Mouse (Mus musculus) testis, adult 2 months (tissue): Measurements from ENCODE around the gene Zfp248. TPM values are rescaled to one million over a fixed set of nuclear protein-coding genes. Genes with fewer than 3 reads are reported as not detected.

Source experiments
- H3K27ac ChIP-seq: fragments of 200-500 bp; 2 replicates; pipeline ENCODE4 v1.5.1; 2012; ENCODE audit warnings: low read depth, low read length; ENCODE audit not compliant: control insufficient read depth, insufficient read depth
- H3K27me3 ChIP-seq: fragments of 200-500 bp; 2 replicates; pipeline ENCODE4 v1.6.1; 2012; ENCODE audit warnings: mild to moderate bottlenecking, low read length, moderate library complexity; ENCODE audit not compliant: control insufficient read depth, insufficient read depth
- H3K36me3 ChIP-seq: fragments of 200-500 bp; 2 replicates; pipeline ENCODE4 v1.6.1; 2012; ENCODE audit warnings: mild to moderate bottlenecking, low read length; ENCODE audit not compliant: control insufficient read depth, insufficient read depth
- H3K4me1 ChIP-seq: fragments of 200-500 bp; 2 replicates; pipeline ENCODE4 v1.6.1; 2012; ENCODE audit warnings: low read length; ENCODE audit not compliant: control insufficient read depth, insufficient read depth
- H3K4me3 ChIP-seq: fragments of 200-500 bp; 2 replicates; pipeline ENCODE4 v1.5.1; 2012; ENCODE audit warnings: low read depth, mild to moderate bottlenecking, low read length, moderate library complexity, mixed read lengths; ENCODE audit not compliant: control insufficient read depth
- CTCF ChIP-seq: fragments of 200-500 bp; IDR thresholded peaks from 2 replicates; pipeline ENCODE4 v1.5.1; 2012; ENCODE audit warnings: low read depth, mild to moderate bottlenecking, inconsistent platforms, low read length, moderate library complexity; ENCODE audit not compliant: control insufficient read depth, insufficient read depth, insufficient replicate concordance
- POLR2A ChIP-seq: fragments of 200-500 bp; IDR thresholded peaks from 2 replicates; pipeline ENCODE4 v1.6.1; 2012; ENCODE audit warnings: low read depth, mild to moderate bottlenecking, inconsistent platforms, low read length, moderate library complexity; ENCODE audit not compliant: control insufficient read depth
- polyA plus RNA-seq: library from polyadenylated mRNA; depleted of rRNA; stranded (reverse); fragments of >200 nt; gene quantifications from 2 replicates; pipeline ENCODE4 v1.2.3, GENCODE M21; 2012

The Zfp248 gene
- polyA plus RNA-seq, 1 experiment = 0.72 TPM

DNA sequence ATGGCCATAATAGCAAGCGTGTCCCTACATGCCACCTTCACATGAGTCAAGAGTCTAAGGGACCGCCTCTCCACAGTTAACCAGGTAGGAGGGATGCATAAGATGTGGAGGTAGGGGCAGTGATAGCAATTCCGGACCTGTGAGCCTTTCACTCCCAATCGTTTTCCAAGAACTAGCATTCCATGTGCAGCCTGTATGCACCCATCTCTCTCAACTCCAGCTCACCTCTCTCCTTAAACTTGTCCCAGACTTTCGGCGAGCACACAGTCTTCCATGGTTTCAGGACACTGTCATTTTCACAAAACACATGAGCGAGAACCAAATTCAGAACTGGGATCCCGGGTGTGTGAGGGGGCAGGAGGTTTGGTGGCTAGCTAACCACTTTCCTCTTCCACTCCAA is 876 bp downstream of the Zfp248 start:
- Histone ChIP-seq H3K27ac (peak overlapping the region; percentile 99; the same call in 1 of the 2 replicates), H3K4me1 (peaks cover 7% of the 10 kb centered on the region), H3K27me3 (no peaks in the 10 kb centered on the region), H3K4me3 (peak overlapping the region; percentile 99), H3K36me3 (no peaks in the 10 kb centered on the region)
- TF ChIP-seq POLR2A = no peak
- no peak for TF ChIP-seq CTCF

DNA sequence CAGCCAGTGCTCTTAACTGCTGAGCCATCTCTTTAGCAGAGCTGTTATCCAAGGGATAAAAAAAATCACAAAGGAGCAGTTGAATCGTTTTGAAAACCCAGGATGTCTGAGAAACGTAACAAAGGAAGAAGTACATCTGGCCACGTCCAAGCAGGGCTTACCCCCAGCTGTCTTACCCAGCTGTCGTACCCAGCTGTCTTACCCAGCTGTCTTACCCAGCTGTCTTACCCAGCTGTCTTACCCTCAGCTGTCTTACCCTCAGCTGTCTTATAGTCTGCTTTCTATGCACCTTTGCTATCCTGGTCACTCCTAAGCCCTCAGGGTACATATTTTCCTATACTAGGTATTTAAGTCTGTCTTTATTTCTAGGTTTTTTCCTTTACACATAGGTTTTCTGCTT is 23.8 kb downstream of the Zfp248 start:
- Histone ChIP-seq H3K4me3 (no peak overlapping the region), H3K27ac (no peak overlapping the region), H3K27me3 (no peaks in the 10 kb centered on the region), H3K36me3 (no peaks in the 10 kb centered on the region), H3K4me1 (no peaks in the 10 kb centered on the region)
- TF ChIP-seq POLR2A = no peak
- TF ChIP-seq CTCF = no peak

DNA sequence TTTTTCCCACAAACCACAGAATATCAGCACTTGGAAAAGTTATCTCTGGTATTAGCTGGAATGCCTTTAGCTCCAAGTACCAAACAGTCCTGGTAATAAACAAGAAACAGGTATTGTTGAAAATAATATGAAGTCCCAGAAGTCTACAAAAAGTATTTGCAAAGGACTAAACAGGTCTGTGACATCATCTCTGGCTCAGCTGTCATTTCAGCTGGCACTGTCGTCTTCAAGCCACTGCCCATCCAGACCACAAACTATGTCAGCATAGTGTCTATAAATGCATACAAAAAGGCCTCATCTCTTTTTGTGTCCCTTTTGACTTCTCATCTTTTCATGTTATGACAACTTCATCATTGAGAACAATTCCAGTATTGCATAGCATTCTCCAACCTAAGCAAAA is 28.7 kb downstream of the Zfp248 start:
- Histone ChIP-seq H3K4me3 (no peak overlapping the region), H3K27me3 (no peaks in the 10 kb centered on the region), H3K36me3 (no peaks in the 10 kb centered on the region), H3K4me1 (no peaks in the 10 kb centered on the region), H3K27ac (no peak overlapping the region)
- TF ChIP-seq CTCF = no peak
- no peak for TF ChIP-seq POLR2A

DNA sequence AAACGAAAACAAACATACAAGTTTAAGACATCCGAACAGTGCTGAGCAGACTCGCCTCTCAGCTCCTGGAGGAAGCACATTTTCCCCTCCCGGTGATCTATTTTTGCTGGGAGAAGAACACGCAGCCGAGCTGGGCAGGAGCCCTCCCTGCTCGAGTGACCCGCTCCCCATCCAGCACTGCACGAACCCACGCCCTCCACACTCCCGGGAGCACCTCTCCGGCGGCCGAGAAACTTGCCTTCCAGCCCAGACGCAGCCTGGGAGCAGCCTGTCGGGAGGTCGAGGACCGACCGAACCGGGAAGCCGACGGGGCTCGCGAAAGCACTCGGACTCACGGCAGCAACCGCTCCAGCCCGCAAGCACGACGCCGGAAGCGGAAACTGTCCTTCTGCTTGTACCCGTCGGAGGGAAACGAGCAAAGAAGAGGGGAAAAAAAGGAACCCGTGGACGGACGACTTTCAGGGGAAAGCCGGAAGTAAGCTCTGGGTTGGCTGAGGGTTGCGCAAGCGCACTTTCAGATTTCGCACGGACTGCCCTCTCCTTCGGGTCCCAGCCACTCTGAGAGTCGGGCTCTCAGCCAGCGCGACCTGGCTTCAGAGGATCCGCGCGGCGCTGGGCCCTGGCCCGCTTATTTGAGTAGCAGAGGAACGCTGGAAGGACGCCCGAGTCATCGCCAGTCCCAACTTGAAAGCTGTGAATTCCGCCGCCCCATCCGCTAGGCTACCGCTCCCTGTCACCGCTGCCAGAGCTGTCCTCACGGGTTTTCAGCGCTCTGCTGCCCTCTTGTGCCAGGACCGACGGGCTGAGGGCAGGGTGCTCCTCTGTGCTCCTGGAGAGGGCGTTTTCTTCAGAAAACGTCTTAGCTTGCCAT is 36.0 kb downstream of the Zfp248 start, which contains the start of gene Bms1:
Gene Bms1, minus strand, starts transcription at position 425 of the 871 bp plus-strand sequence.
- Histone ChIP-seq H3K27me3 (no peaks in the 10 kb centered on the region), H3K36me3 (peaks cover 4% of the 10 kb centered on the region), H3K27ac (peak within 1 kb of the TSS; percentile 97), H3K4me1 (no peaks in the 10 kb centered on the region), H3K4me3 (peak within 1 kb of the TSS; percentile 99)
- TF ChIP-seq CTCF = peak; percentile 76; the same call in 1 of the 2 replicates
- peak; percentile 86 for TF ChIP-seq POLR2A

DNA sequence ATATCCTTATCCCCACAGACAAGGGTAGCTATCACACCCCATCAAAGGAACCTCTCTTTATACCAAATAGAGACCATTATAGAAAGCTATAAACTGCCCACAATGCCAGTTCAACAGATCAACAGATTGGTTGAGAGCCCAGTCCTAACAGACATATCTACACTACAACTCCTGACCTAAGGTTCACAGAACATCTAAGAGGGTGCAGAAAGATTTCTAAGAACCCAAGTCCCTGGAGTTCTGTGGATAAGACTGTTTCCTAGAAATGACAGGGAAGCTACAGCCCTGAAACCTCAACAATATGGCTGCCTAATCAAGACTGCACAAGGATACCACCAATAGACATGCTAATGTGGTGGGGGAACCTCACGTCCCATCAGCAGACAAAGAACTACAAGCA is 44.9 kb downstream of the Zfp248 start:
- Histone ChIP-seq H3K4me3 (no peak overlapping the region), H3K36me3 (peaks cover 14% of the 10 kb centered on the region)

DNA sequence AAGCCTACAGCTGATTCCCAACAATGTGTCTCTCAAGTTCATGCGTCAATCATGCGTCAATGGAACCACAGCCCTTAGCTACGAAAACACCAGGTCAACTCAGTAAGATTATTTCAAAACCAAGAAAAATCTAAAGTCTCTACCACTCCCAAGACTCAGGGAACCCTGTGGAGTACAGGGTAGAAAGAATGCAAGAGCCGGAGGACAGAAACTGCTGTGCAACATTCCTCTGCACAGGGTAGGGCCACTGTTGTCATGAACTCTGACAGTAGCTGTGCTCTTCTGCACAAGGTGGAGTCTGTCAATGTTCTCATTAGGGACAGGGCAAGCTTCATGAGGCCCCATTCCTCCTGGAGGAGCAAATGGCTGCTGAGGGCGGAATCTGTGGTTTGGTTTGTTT is 46.8 kb downstream of the Zfp248 start:
- Histone ChIP-seq H3K4me3 (no peak overlapping the region), H3K27me3 (no peaks in the 10 kb centered on the region), H3K4me1 (no peaks in the 10 kb centered on the region), H3K27ac (no peak overlapping the region), H3K36me3 (peaks cover 20% of the 10 kb centered on the region)
- TF ChIP-seq CTCF = no peak
- no peak for TF ChIP-seq POLR2A

More for the DNA sequence above, 44.9 kb downstream of the Zfp248 start:
- Histone ChIP-seq H3K27me3 (no peaks in the 10 kb centered on the region), H3K27ac (no peak overlapping the region), H3K4me1 (no peaks in the 10 kb centered on the region)
- TF ChIP-seq CTCF (no peak), POLR2A (no peak)

DNA sequence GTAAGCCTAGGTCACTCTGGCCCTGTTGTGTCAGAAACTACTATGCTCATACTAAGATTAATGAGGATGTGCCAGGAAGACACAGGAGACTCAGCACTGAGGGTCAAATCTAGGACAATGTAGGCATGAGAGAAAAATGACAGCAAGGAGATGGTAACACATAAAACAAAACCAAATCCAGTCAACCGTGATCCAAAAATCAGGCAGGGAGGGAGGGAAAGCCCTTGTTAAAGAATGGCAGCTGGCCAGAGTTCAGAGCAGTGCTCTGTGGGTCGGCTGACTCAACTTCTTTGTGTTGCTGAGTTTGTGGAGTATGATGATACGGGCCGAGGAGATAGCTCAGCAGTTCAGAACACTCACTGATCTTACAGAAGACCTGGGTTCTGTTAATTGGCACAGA is 48.9 kb downstream of the Zfp248 start:
- no peaks in the 10 kb centered on the region for H3K27me3 ChIP-seq
- TF ChIP-seq CTCF (no peak), POLR2A (no peak)
- H3K4me3 ChIP-seq = no peak overlapping the region
- peaks cover 19% of the 10 kb centered on the region for H3K36me3 ChIP-seq
- H3K27ac ChIP-seq = no peak overlapping the region
- H3K4me1 ChIP-seq = no peaks in the 10 kb centered on the region

DNA sequence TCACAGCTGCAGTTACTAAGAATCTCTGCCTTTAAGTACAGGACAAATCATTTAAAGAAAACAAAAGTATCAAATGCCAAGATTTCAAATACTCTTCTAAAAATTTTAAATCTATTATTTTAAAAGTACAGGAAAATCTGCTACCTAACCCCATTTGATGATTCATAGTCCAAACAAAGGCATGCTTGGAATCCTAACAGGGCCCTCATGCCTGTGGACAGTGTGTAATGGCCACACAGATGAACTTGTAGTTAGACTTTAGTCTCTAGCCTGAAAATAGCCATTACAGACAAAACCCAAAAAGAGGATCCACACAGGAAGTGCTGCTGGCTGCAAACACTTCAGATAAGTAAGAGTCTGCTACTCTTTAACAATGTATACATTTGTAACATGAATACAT is 64.6 kb downstream of the Zfp248 start:
- H3K36me3 ChIP-seq = peaks cover 1% of the 10 kb centered on the region

More for the DNA sequence above, 64.6 kb downstream of the Zfp248 start:
- Histone ChIP-seq H3K4me1 (peaks cover 3% of the 10 kb centered on the region; the same call in 1 of the 2 replicates), H3K4me3 (no peak overlapping the region), H3K27ac (no peak overlapping the region), H3K27me3 (no peaks in the 10 kb centered on the region)
- no peak for TF ChIP-seq POLR2A
- no peak for TF ChIP-seq CTCF
